Mouse (Mus musculus): Measurements from ENCODE around the gene Ephx1. TPM values are rescaled to one million over a fixed set of nuclear protein-coding genes. Genes with fewer than 3 reads are reported as not detected.

Gene Ephx1
- polyA plus RNA-seq, 2 experiments, result 6.7 to 6.8 TPM

GRCm38 (mm10) chr1:180952085-180952746, 68.5 kb downstream of the Ephx1 start:
- Histone ChIP-seq H3K4me3 (replicated peaks; ENCODE audit: low read length) (no peak overlapping the region), H3K9ac (ENCODE audit: low read depth, low read length, severe bottlenecking) (no peak overlapping the region), H3K27ac (replicated peaks; ENCODE audit: low read depth, low read length) (no peak overlapping the region), H3K36me3 (ENCODE audit: control insufficient read depth, insufficient read depth, low read length) (peaks cover 75% of the 10 kb centered on the region), H3K9me3 (ENCODE audit: control insufficient read depth, low read length) (no peaks in the 10 kb centered on the region), H3K27me3 (ENCODE audit: control insufficient read depth, insufficient read depth, low read length) (no peaks in the 10 kb centered on the region), H3K4me1 (ENCODE audit: control insufficient read depth, insufficient read depth, low read length) (no peaks in the 10 kb centered on the region), H3K4me2 (replicated peaks; ENCODE audit: low read depth, low read length, severe bottlenecking) (no peak overlapping the region)
- no peak for TF ChIP-seq POLR2A (IDR thresholded peaks at IDR 0.05; ENCODE audit: borderline replicate concordance, extremely low read depth, insufficient read depth, insufficient read length)
- DNase-seq (ENCODE audit: low spot score) (no peak), ATAC-seq (ENCODE audit: low FRiP score, low read depth) (no peak)
- WGBS, result 75% methylated on average over 6 of the region's 6 CpGs

- H3K36me3 ChIP-seq (ENCODE audit: control insufficient read depth, insufficient read depth, low read length), result peaks cover 38% of the 10 kb centered on the region
- no peak overlapping the region for H3K4me3 ChIP-seq (replicated peaks; ENCODE audit: low read length)
- peak overlapping the region; percentile 90 for H3K27ac ChIP-seq (replicated peaks; ENCODE audit: low read depth, low read length)
- H3K4me1 ChIP-seq (ENCODE audit: control insufficient read depth, insufficient read depth, low read length), result peaks cover 40% of the 10 kb centered on the region
- no peaks in the 10 kb centered on the region for H3K27me3 ChIP-seq (ENCODE audit: control insufficient read depth, insufficient read depth, low read length)
- peak overlapping the region; percentile 43 for H3K4me2 ChIP-seq (replicated peaks; ENCODE audit: low read depth, low read length, severe bottlenecking)
- DNase-seq (ENCODE audit: low spot score) (no peak), ATAC-seq (ENCODE audit: low FRiP score, low read depth) (no peak)
- WGBS, result 78% methylated on average over 6 of the region's 6 CpGs
- H3K9ac ChIP-seq (ENCODE audit: low read depth, low read length, severe bottlenecking), result no peak overlapping the region
- no peaks in the 10 kb centered on the region for H3K9me3 ChIP-seq (ENCODE audit: control insufficient read depth, low read length)
- TF ChIP-seq POLR2A (IDR thresholded peaks at IDR 0.05; ENCODE audit: borderline replicate concordance, extremely low read depth, insufficient read depth, insufficient read length), result no peak
Measured at GRCm38 (mm10) chr1:180946448-180946847, 74.3 kb downstream of the Ephx1 start.

DNA sequence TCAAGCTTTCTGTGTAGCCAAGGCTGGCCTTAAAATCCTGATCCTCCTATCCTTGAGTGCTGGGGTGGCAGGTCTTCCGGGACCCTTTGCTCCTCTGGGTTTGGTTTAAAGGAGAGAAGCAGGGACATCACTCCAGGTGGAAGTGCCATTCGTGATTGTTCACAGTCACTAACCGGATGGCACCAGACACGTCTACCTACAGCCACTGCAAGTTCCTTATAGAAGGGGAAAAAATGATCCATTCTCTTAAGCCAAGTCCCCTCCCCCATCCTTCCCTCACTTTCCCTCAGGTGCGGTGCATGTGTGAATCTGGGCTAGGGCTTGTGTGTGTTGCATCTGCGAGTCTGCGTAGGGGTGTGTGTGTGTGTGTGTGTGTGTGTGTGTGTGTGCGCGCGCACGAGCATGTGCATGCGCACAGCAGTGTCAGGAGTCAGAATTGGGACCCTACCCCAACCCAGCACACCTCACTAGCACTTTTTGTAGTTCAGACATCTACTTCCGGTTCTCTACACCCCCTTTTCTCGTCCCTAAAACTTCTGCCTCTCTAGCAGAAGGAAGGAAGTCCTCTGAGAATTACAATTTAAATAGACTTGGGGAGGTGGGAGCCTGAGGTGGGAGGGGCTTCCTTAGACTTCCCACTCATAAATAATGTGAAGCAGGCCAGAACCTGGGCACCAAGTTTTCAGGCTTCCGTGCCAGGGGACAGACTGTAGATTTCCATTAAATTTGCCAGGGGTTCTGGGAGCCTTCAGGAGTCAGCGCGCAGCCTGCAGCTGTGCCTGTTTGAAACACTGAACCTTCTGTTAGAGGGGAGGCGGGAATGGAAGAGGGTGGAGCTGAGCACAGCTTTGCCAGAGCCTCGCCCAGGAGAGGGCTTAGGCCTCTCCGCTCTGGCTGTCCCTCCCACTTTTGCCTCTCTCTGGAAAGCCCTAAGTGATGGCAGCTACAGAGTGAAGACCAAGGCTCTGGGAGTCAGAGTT, 75.4 kb downstream of the Ephx1 start:
- H3K9me3 ChIP-seq (ENCODE audit: control insufficient read depth, low read length), result no peaks in the 10 kb centered on the region
- H3K27me3 ChIP-seq (ENCODE audit: control insufficient read depth, insufficient read depth, low read length), result no peaks in the 10 kb centered on the region
- peaks cover 44% of the 10 kb centered on the region for H3K4me1 ChIP-seq (ENCODE audit: control insufficient read depth, insufficient read depth, low read length)
- TF ChIP-seq POLR2A (IDR thresholded peaks at IDR 0.05; ENCODE audit: borderline replicate concordance, extremely low read depth, insufficient read depth, insufficient read length), result no peak
- peak overlapping the region; percentile 43 for H3K4me2 ChIP-seq (replicated peaks; ENCODE audit: low read depth, low read length, severe bottlenecking)
- peak overlapping the region; percentile 21 for H3K9ac ChIP-seq (ENCODE audit: low read depth, low read length, severe bottlenecking)
- H3K36me3 ChIP-seq (ENCODE audit: control insufficient read depth, insufficient read depth, low read length), result peaks cover 35% of the 10 kb centered on the region
- peak; percentile 94 for DNase-seq (ENCODE audit: low spot score)
- ATAC-seq (ENCODE audit: low FRiP score, low read depth), result peak; percentile 90
- 16% methylated on average over 20 of the region's 20 CpGs for WGBS
- H3K27ac ChIP-seq (replicated peaks; ENCODE audit: low read depth, low read length), result peak overlapping the region; percentile 90
- peak overlapping the region; percentile 17 for H3K4me3 ChIP-seq (replicated peaks; ENCODE audit: low read length)

- peaks cover 44% of the 10 kb centered on the region for H3K4me1 ChIP-seq (ENCODE audit: control insufficient read depth, insufficient read depth, low read length)
- H3K9me3 ChIP-seq (ENCODE audit: control insufficient read depth, low read length), result no peaks in the 10 kb centered on the region
- H3K27me3 ChIP-seq (ENCODE audit: control insufficient read depth, insufficient read depth, low read length), result no peaks in the 10 kb centered on the region
- no peak for TF ChIP-seq POLR2A (IDR thresholded peaks at IDR 0.05; ENCODE audit: borderline replicate concordance, extremely low read depth, insufficient read depth, insufficient read length)
- WGBS, result 58% methylated on average over 4 of the region's 4 CpGs
- H3K4me2 ChIP-seq (replicated peaks; ENCODE audit: low read depth, low read length, severe bottlenecking), result peak overlapping the region; percentile 43
- H3K4me3 ChIP-seq (replicated peaks; ENCODE audit: low read length), result no peak overlapping the region
- DNase-seq (ENCODE audit: low spot score) (no peak), ATAC-seq (ENCODE audit: low FRiP score, low read depth) (no peak)
- H3K36me3 ChIP-seq (ENCODE audit: control insufficient read depth, insufficient read depth, low read length), result peaks cover 28% of the 10 kb centered on the region
- H3K27ac ChIP-seq (replicated peaks; ENCODE audit: low read depth, low read length), result peak overlapping the region; percentile 90
- no peak overlapping the region for H3K9ac ChIP-seq (ENCODE audit: low read depth, low read length, severe bottlenecking)
Measured at GRCm38 (mm10) chr1:180944553-180944952, 76.2 kb downstream of the Ephx1 start.

- no peaks in the 10 kb centered on the region for H3K9me3 ChIP-seq (ENCODE audit: control insufficient read depth, low read length)
- peaks cover 44% of the 10 kb centered on the region for H3K4me1 ChIP-seq (ENCODE audit: control insufficient read depth, insufficient read depth, low read length)
- 74% methylated on average over 1 of the region's 1 CpGs for WGBS
- no peak overlapping the region for H3K9ac ChIP-seq (ENCODE audit: low read depth, low read length, severe bottlenecking)
- H3K27me3 ChIP-seq (ENCODE audit: control insufficient read depth, insufficient read depth, low read length), result no peaks in the 10 kb centered on the region
- H3K4me2 ChIP-seq (replicated peaks; ENCODE audit: low read depth, low read length, severe bottlenecking), result 0 out of 2 replicates have a peak overlapping the region, but pooled peaks have one; percentile 85
- no peak for TF ChIP-seq POLR2A (IDR thresholded peaks at IDR 0.05; ENCODE audit: borderline replicate concordance, extremely low read depth, insufficient read depth, insufficient read length)
- ATAC-seq (ENCODE audit: low FRiP score, low read depth) (no peak), DNase-seq (ENCODE audit: low spot score) (no peak)
- peak overlapping the region; percentile 30; the same call in 1 of the 2 replicates for H3K27ac ChIP-seq (replicated peaks; ENCODE audit: low read depth, low read length)
- H3K4me3 ChIP-seq (replicated peaks; ENCODE audit: low read length), result peak overlapping the region; percentile 83; the same call in 1 of the 2 replicates
- H3K36me3 ChIP-seq (ENCODE audit: control insufficient read depth, insufficient read depth, low read length), result peaks cover 21% of the 10 kb centered on the region
Measured at GRCm38 (mm10) chr1:180943896-180944295, 76.8 kb downstream of the Ephx1 start.
